Mouse (Mus musculus): Measurements from ENCODE around the gene Rtn1.

Gene Rtn1

DNA sequence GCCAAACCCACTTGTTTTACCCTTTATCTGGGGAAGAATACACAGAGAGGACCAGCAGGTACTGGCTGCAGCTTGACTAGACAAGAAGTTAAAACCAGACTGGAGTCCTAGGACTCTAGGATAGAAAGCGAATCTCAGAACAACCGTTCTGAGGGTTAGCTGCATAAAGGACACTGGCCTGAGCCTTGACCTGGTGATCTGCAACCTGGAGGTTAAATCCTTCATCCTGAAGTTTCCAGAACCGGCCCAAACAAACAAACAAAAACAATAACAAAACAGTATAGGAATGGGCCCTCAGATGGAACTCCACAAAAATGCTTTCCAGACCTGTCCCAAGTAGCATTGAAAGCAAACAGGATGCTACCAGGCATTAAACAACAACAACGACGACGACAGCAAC is at the start of gene Rtn1:
Rtn1 (minus strand) TSS at position 101 of the 400 bp plus-strand sequence.
- no peak for DNase-seq (ENCODE audit: low spot score in 2 of 2)

- no peak for DNase-seq (ENCODE audit: low spot score in 2 of 2)
Measured at GRCm38 (mm10) chr12:72453941-72454340, 45.1 kb upstream of the Rtn1 start.

GRCm38 (mm10) chr12:72441839-72442576 is 33.2 kb upstream of the Rtn1 start, which contains the start of gene Lrrc9:
Lrrc9 (plus strand) TSS chr12:72441866.
- DNase-seq (ENCODE audit: low spot score in 2 of 2), result no peak

- no peak for DNase-seq (ENCODE audit: low spot score in 2 of 2)
Measured at GRCm38 (mm10) chr12:72438961-72439480, 30.2 kb upstream of the Rtn1 start.

DNA sequence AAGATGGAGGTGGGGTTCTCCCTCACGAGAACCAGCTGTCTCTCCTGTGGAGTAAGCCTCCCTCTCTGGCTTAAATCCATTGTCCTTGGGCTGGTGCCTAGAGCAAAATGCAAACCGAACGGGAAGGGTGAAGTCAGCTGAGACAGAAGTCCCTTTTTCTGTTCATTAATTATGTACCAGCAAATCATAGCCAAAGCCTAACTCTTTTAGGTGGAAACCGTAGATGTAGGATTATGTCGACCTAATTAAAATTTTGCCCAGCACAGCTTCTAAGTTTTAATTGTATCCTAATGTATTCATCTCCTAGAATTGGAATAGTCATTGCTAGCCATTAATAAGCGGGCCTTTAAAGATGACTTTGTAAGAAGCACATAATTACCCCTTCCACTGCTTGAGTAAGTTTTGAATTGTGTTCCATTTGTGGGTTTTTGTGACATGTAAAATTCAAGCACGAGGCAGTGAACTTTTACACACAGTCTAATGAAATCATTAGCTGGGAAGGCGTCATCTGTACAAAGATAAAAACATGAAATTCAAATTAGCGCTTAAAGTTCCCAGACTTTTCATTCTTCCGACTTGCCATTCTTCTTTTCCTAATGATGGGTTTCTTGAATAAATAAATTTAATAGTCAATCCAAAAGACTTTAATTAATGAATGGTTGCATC is 29.0 kb upstream of the Rtn1 start:
- DNase-seq (ENCODE audit: low spot score in 2 of 2), result no peak

DNA sequence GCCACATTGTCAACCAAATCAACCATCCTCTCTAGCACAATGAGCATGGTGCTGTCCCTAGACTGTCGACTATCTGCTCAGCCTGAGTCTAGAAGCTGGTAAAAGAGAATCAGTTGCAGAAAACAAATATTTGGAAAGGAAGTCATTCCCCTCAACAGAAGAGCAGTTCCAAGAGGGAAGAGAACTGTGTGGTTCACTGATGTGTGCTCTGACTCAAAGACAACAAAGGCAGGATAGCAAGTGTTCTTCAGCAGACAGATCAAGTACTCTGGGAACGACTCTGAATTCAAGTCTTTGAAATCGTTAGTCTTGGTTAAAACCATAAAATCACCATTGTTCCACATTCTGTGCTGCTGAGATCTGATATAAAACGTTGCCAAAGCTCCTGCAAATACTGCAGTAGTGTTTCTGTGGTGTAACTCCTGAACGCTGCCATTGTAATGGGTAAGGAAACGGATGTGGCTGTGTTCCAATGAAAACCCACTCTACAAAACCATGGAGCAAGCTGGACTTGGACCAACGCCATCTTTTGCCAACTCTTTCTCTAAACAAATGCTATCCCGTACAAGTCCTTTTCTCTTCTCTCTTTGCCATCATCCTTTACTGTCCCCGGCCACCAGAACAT is 24.5 kb upstream of the Rtn1 start:
- DNase-seq (ENCODE audit: low spot score in 2 of 2), result no peak

DNA sequence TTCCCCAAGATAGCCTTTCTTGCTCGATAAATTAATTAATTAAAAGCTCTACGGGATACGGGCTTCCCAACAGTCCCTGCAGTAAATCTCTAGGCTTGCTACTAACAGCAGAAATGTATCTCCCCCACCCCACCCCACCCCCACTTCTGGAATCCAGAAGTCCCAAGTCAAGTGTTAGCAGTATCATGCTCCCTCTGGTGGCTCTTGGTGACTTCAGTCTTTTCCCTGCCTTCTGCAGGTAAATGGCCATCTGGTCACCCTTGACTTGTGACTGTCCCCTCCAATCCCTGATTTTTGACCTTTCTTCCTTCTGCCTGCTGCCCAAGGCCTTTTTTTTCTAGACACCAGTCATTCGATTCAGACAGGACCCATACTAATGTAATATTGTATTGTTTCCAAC is 23.4 kb upstream of the Rtn1 start:
- no peak for DNase-seq (ENCODE audit: low spot score in 2 of 2)

DNA sequence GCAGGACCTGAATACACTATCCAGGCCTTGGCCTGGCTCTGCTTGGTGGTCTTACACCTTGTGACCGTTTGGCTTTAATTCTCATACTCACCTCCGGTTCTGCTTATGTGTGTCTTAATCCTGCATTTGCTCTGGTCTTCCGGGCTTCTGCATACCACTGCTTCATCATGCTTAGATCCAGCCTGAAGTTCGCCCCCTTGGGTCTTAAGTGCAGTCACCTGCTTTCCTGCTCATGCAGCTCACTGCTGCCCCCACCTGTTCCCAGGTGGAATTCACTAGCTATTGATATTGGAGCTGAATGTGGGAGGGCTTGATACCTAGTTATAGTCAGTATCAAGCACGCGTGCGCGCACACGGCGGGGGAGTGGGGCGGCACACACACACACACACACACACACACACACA is 18.9 kb upstream of the Rtn1 start:
- DNase-seq (ENCODE audit: low spot score in 2 of 2), result peak; percentile 42 to 53

DNA sequence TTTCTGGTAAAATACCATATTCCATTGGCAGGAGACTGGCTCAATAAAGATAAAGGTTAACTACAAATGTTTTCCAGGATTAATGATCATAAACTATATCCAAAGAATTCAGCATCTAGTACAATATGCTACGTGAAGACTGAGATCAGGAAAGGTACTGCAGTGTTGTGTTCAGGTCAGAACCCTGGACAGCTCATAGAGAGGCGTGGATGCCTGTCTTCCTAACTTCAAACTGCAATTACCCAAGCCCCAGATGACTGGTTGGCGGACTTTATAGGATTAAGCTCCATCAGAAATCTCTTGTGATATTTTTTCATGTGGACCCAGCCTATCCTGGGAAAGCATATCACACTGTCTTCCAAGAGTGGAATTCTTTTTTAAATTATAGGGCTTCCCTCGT is 13.8 kb upstream of the Rtn1 start:
- no peak for DNase-seq (ENCODE audit: low spot score in 2 of 2)

- DNase-seq (ENCODE audit: low spot score in 2 of 2), result no peak
Measured at GRCm38 (mm10) chr12:72417762-72418161, 8.9 kb upstream of the Rtn1 start.

DNA sequence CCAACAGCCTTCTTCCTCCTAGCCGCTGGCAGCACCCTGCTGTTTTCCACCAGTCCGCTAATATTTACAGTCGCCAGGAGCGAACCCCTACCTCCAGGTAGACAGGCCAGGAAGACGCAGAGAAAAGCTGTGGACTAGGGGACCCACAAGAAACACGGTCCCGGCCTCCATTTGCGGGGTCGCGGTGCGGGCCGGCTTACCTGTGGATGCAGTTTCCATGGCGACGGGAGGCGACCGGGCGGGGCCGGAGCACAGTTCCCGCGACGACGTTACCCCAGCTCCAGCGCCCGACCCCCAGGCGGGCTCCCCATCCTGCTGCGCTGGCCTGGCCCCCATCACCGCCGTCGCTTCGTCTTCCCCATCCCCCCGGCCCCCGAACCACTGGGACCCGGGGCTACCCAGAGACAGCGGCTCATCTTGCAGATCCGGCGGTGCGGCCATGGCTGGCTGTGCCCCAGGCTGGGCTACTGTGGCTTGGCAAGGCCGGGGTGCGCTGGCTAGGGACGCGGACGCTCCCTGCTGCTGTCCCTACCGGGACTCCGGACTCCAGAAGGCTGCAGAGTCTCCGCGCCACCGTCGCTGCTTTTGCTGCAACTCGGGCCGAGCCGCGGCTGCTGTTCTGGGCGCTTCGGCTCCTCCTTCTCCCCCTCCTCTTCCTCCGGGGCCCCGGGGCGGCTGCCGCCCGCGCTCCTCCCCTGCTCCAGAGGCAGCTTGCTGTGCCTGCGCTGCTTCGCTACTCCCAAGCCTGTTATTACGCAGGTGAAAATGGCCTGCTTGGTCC is 553 bp downstream of the Rtn1 start:
- peak; percentile 20 to 28 for DNase-seq (ENCODE audit: low spot score in 2 of 2)

DNA sequence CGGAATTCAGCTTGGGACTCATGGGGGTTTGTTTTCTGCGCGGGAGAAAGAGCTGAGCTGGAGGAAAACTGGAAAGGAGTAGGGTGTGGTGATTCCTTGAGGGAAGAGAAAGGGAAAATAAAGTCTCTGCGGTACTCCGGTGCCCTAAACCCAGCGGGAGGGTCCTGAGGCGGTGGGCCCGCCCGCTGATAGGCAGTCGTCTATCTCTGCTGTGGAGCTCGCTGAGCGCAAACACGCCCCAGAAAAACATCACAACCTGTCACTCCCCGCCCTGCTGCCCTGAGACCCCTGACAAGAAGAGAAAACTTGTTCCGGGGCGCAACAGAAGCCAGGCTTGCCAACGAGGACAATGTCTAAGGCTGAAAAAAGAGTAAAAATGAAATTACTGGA is 1.1 kb downstream of the Rtn1 start:
- no peak for DNase-seq (ENCODE audit: low spot score in 2 of 2)

DNA sequence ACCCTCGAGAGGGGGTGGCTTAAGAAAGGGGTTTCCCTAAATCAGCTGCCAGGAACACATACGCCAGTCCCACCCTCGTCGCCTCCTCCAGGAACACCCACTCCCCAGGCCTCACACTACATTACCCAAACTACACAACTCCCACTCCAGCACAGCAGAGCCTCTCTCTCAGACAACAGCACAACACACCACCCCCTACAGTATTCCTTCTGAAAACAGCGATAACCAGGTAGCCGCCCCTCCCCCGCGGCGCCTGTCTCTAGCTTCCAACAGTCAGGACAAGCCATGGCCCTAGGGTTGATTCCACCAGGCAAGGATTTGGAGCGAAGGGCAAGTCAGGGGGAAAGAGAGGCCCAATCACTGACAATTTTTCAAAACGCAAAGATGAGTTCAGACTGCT is 1.7 kb downstream of the Rtn1 start:
- DNase-seq (ENCODE audit: low spot score in 2 of 2), result no peak

DNA sequence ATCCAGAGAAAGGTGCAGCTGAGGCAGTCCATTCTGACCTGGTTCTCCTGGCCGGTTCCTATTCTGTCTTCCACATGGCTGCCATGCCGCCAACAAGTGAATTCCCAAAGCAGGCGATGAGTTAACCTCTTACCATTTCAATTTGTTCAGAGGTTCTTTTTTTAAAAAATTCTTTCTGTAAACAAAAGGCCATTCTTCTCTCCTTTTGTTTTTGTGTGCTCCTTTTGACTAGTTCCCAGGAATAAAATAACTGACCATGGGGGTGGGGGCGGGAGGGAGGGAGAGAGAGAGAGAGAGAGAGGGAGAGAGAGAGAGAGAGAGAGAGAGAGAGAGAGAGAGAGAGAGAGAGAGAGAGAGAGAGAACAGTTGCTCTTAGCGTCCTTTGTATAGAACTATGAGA is 3.8 kb downstream of the Rtn1 start:
- no peak for DNase-seq (ENCODE audit: low spot score in 2 of 2)

- no peak for DNase-seq (ENCODE audit: low spot score in 2 of 2)
Measured at GRCm38 (mm10) chr12:72393046-72393805, 15.6 kb downstream of the Rtn1 start.

- DNase-seq (ENCODE audit: low spot score in 2 of 2), result no peak
Measured at GRCm38 (mm10) chr12:72390346-72390745, 18.5 kb downstream of the Rtn1 start.

- no peak for DNase-seq (ENCODE audit: low spot score in 2 of 2)
Measured at GRCm38 (mm10) chr12:72389377-72390103, 19.3 kb downstream of the Rtn1 start.

GRCm38 (mm10) chr12:72388835-72389234 is 20.0 kb downstream of the Rtn1 start:
- DNase-seq (ENCODE audit: low spot score in 2 of 2), result no peak

- no peak for DNase-seq (ENCODE audit: low spot score in 2 of 2)
Measured at GRCm38 (mm10) chr12:72388135-72388534, 20.7 kb downstream of the Rtn1 start.

- no peak for DNase-seq (ENCODE audit: low spot score in 2 of 2)
Measured at GRCm38 (mm10) chr12:72376309-72376708, 32.5 kb downstream of the Rtn1 start.
